Mouse (Mus musculus) adrenal gland, adult (tissue): Measurements from ENCODE around the gene Phactr2.

Experiments used
- DNase-seq, 2 experiments: peaks; one replicate each; pipeline ENCODE4 v3.0.0; 2022 to 2023; ENCODE audit warnings: low spot score in 1 of 2; ENCODE audit not compliant: inconsistent age in 2 of 2

Gene Phactr2

DNA sequence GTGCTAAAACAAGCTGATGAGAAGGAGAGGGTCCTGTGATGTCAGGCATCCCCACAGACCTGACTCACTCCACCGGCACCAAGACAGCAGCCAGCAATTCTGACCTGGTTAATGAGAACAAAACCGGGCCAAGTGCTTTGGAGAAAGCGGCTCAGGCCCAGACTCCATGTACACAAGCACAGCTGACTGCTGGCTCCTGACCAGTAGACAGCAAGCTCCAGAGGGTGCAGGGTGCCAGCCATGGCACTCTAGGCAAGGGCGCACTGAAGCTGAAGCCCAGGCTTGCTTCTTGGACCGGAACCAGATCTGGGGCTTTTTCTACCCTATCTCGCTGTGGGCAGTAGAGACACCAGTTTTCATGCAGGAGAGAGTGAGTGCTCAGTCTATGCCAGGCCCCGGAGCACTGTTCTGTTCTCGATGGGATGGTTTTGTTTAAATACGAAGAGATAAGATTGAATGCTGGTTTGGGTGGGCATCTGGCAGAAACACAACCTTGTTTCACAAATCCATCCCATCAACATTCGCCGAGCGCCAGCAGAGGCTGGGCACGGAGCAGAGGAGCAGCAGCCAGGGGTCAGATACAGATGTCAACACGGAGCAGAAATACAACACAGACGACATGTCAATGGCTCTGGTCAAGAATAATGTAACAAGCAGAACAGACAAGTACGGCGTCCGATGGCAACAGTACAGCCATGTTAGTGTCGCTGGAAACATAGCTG lies 61.8 kb downstream of the Phactr2 start:
- DNase-seq = peak in 1 of 2 experiments; percentile 28

- DNase-seq = no peak
Measured at GRCm38 (mm10) chr10:13411056-13411455, 63.2 kb downstream of the Phactr2 start.

DNA sequence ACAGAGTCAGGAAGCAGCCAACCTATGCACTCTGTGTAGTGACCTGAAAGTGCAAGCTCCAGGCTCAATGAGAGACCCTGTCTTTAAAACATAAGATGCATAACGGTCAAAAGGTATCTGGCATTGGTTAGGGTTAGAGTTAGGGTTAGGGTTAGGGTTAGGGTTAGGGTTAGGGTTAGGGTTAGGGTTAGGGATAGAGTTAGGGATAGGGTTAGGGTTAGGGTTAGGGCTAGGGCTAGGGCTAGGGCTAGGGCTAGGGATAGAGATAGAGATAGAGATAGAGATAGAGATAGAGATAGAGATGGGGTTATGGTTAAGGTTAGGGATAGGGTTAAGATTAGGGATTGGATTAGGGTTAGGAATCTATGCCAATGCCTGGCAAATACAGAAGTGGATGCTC lies 72.2 kb downstream of the Phactr2 start:
- no peak for DNase-seq

- no peak for DNase-seq
Measured at GRCm38 (mm10) chr10:13395753-13396152, 78.5 kb downstream of the Phactr2 start.

DNA sequence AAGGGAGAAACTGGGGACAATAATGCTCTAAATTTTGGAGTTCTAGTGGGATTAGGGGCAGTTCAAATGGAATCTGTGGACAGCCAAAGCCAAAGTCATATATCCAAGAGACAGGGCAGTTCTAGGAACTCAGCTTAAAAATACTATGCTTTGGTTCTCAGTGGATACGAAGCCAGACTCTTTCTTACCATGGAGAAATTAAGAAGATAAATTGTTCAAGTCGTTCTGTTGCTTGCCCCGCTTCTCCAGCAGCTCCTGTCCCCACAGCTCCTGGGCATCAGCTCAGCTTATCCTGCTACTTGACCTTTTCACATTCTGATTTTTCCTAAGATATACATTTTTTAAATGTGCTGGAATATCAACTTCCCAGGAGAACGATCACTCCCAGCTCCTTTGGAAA lies 80.2 kb downstream of the Phactr2 start:
- no peak for DNase-seq

DNA sequence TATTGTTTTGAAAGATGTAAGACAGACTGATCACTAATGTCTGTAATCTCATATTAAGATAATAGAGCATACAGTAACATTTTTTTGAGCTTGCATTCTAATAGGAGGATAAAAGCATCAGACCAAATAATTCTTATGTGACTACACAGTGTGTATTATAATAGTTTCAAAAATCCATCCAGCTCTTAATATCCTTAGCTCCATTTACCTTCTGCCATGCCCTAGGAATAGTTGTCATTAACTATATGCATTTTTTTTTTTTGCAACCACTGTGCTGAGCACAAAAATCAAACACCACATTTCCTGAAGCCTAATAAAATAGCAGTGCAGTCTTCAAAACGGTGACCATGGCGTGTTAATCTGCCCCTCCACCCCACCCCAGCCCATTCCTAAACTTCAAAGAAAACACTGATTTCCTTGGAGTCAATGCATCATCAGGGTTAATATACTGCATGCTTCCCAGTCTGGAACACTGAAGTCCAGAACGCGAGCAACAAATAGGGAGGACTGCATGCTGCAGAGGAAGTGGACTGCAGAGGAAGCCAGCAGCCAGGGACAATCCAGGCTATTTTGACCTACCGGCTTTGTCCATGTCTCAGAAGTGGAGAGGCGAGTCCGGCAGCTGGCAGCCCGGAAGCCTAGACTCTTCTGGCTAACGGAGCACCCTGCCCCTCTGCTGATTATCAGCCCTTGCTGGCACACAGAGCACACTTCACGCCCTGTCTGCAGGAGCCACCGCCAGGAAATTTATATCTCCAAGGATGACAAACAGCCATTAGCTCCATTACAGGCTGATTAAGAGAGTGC lies 85.9 kb downstream of the Phactr2 start:
- DNase-seq = peak; percentile 9 to 39

- DNase-seq = no peak
Measured at GRCm38 (mm10) chr10:13384866-13385265, 89.3 kb downstream of the Phactr2 start.

DNA sequence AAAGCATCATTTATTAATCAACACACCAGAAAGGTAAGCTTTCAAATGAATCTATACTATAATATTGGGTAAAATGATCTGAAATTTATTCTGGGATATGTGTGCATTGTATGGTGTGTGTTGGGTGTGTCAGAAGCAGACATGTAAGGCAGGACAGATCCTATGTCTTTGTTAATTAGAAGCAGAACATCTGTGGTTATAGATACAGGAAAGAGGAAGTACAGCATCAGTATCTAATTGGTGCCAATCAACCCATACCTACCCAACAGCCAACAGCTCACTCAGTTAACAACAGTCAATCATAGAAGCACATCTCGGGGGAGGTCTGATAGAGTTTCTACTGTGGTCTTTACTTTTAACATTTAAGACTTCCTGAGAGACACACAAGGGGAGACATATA lies 96.3 kb downstream of the Phactr2 start:
- DNase-seq = no peak

GRCm38 (mm10) chr10:13376428-13377260 lies 97.6 kb downstream of the Phactr2 start:
- DNase-seq = no peak

DNA sequence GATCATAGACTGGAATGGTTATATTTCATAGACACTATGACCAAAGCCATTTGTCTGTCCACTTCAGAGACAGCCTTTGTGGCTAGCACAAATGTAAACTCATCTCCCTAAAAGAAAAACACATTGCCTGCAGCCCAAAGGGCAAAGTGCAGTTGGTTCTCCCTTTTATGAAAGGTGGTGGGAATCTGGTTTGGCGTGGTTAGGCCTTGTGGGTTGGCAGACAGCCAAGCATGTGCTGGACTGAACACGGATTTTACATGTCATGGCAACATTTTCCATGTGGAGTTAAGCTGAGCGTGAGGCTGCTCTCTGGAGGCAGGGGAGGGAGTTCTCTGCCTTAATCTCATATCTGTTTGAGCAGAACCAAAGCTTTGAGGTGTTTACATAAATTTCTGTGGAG lies 98.4 kb downstream of the Phactr2 start:
- DNase-seq = no peak

GRCm38 (mm10) chr10:13369581-13370375 lies 104.4 kb downstream of the Phactr2 start:
- peak in 1 of 2 experiments; percentile 30 for DNase-seq

GRCm38 (mm10) chr10:13364286-13364580 lies 110.0 kb downstream of the Phactr2 start:
- DNase-seq = no peak

DNA sequence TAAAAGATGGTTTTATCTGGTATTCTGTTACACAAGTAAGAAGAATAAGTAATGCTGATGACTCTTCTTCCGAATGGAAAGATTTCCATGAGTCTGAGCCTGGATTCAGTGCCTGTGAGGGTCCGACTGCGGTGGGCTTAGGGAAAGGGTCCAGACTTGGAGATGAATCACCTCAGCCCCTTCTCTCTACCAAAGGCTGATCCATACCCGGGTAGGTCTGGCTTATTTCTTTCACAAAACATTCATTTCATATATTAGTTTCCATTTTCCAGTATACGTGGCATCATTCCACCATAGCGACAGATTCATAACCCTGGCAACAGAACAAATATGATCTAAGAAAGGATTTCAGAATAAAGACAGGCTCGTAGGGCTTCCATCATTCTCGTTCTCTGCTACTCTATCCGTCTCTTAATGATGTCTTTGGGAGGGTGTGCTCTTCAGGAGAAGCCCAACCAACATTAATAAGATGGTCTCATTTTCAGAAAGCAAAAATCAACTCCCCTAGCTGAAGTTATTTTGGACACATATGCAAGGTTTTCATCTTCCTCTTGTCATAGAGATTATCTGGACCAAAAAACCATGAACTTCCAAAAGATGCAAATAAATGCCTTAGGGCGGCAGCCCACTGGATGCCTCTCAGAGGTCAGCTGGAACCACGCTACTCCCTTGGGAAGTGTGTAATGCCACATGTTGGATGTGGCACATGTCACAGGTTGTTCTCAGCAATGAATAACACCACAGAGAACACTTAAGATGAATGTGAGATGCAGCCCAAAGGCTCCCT lies 110.5 kb downstream of the Phactr2 start:
- no peak for DNase-seq

GRCm38 (mm10) chr10:13360913-13361312 lies 113.3 kb downstream of the Phactr2 start:
- no peak for DNase-seq

DNA sequence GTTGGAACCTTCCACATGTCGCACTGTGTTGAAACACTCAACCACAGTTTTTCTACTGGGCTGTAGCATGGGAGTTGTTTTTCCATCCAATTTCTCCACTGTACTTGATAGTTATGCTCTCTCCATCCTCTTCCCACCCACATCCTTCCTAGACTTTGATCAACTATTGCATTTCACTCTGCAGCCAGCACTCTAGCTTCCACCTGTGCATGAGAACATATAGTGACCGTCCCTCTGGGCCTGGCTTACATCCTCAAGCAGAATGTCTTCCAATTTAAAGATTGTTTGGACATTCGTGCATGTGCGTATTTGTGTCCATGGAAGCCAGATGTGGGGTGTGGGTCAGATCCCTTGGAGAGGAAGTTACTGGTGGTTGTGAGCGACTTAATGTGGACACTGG lies 114.4 kb downstream of the Phactr2 start:
- DNase-seq = no peak

DNA sequence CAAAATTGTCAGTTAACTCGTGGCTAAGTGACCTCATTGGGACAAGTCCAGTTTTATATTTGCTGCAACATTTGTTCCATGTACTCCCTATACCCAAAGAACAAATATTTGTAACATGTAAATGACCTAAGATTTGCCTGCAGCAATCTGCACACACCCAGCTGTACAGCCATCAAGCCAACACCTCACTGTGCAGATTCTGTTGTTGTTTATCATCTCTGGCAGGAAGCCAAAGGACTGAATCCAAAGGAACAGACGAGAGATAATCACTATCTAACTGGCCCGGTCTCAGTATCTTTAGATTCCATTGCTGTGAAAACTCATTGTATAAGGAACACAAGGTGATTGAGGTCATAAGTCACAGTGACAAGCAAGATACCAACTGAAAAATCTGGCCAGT lies 115.5 kb downstream of the Phactr2 start:
- peak in 1 of 2 experiments; percentile 25 for DNase-seq

GRCm38 (mm10) chr10:13346609-13347290 lies 127.5 kb downstream of the Phactr2 start:
- DNase-seq = no peak

GRCm38 (mm10) chr10:13340583-13340982 lies 133.6 kb downstream of the Phactr2 start:
- DNase-seq = no peak

- DNase-seq = no peak
Measured at GRCm38 (mm10) chr10:13336964-13337363, 137.2 kb downstream of the Phactr2 start.

- no peak for DNase-seq
Measured at GRCm38 (mm10) chr10:13335814-13336213, 138.4 kb downstream of the Phactr2 start.
